Mouse (Mus musculus) left cerebral cortex, postnatal 36 days (tissue): ENCODE measurements at regions not wholly inside any gene's neighbourhood (a gene's known extent, or its start where the extent isn't known, plus 50 kb on each side); places are given as distances from the start of the nearest gene placed in this dataset.
A peak's percentile ranks its signal among the peaks of the same experiment; 100 is the strongest.

ENCODE experiments used
- DNase-seq, 2 experiments: peaks; one replicate each; pipeline ENCODE4 v3.0.0; 2021 to 2022; ENCODE audit warnings: low spot score in 2 of 2, mixed read lengths in 1 of 2
- intact Hi-C: fragments of 180-260 bp; cut with DNase I; formaldehyde crosslinking; loops from one replicate; pipeline ENCODE4 v1.15.1; 2025

DNA sequence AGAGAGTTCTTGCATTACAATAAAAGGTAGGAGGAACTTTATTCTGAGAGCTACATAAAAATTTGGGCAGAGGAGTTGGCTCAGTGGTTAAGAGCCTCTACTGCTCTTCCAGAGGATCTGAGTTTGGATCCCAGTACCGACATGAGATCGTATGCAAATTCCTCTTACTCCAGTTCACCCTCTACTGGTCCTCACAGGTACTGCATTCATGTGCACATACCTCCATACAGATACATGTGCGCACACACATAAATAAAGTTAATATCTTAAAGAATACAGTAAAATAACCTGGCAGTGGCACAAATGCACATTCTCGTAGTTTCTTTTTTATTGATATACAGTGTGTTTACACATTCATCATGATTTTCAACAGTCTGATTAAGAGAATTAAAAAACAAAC is 232.4 kb downstream of the Vps13c start:
- intact Hi-C loops: no loop called here
- no peak for DNase-seq

GRCm38 (mm10) chr9:68077329-68077728 is 237.1 kb downstream of the Vps13c start:
- DNase-seq: no peak
- intact Hi-C loops: no loop called here

GRCm38 (mm10) chr9:68083341-68083740 is 243.1 kb downstream of the Vps13c start:
- no peak for DNase-seq
- intact Hi-C loops: no loop called here

- no peak for DNase-seq
- intact Hi-C loops: no loop called here
These were observed 244.8 kb downstream of the Vps13c start for GRCm38 (mm10) chr9:68084966-68085365.

DNA sequence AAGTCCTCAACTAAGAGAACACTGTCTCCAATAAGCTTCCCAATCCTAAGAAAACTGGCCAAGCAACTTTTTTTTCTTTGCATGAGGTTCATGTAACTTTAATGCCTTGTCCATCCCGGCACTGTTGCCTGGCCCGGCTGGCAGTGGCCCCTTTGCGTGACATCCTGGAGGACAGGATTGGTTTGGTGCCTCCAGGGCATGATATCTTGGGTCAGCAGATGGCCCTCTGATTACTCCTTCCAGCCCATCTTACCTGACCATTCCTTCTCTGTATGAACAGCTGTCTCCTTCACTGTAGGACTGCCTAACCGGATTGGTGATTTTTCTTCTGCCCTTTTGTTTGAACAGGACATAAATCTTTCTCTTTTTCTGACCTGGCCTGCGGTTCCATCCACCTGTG is 254.4 kb downstream of the Vps13c start:
- DNase-seq: no peak
- intact Hi-C loops: loop anchor here (5.0 kb wide), 1 partner anchor 38 kb away; no protein-coding TSS in a partner anchor

- intact Hi-C loops: no loop called here
- DNase-seq: no peak
These were observed 269.6 kb downstream of the Vps13c start for GRCm38 (mm10) chr9:68109841-68110240.

GRCm38 (mm10) chr9:68115151-68115690 is 275.0 kb downstream of the Vps13c start:
- peak; percentile 22 to 23 for DNase-seq
- intact Hi-C loops: no loop called here

DNA sequence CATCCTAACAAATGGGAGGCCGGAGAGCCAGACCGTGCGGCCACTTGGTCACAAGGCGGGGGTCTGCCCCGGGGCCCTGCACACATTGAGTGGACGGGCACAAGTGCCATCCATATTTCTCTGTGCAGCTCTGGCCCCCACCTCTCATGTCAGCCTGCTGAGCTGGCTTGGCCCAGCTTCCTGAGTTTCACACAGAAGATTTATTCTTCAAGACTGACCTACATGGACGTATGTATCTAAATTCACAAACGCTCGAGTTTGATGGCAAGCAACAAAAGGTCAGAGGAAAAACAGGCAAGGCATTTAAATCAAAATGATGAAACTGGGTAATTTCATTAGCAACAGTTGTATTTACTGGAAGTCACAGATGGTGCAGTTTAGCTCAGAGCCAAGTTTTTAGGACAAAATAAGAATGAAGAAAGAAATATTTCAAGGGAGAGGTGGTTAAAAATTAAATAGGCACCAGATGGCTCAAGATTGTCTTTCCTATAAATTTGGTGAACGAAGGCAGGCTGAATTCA is 276.1 kb downstream of the Vps13c start:
- peak in 1 of 2 experiments; percentile 11 for DNase-seq

GRCm38 (mm10) chr9:68118266-68118665 is 278.1 kb downstream of the Vps13c start:
- no peak for DNase-seq
- intact Hi-C loops: no loop called here

More for the DNA sequence above, 276.1 kb downstream of the Vps13c start:
- intact Hi-C loops: no loop called here

GRCm38 (mm10) chr9:68122266-68122665 is 282.1 kb downstream of the Vps13c start:
- intact Hi-C loops: no loop called here
- no peak for DNase-seq

- intact Hi-C loops: loop anchor here (5.0 kb wide), 1 partner anchor 39 kb away; no protein-coding TSS in a partner anchor
- no peak for DNase-seq
These were observed 291.1 kb downstream of the Vps13c start for GRCm38 (mm10) chr9:68131263-68131662.

DNA sequence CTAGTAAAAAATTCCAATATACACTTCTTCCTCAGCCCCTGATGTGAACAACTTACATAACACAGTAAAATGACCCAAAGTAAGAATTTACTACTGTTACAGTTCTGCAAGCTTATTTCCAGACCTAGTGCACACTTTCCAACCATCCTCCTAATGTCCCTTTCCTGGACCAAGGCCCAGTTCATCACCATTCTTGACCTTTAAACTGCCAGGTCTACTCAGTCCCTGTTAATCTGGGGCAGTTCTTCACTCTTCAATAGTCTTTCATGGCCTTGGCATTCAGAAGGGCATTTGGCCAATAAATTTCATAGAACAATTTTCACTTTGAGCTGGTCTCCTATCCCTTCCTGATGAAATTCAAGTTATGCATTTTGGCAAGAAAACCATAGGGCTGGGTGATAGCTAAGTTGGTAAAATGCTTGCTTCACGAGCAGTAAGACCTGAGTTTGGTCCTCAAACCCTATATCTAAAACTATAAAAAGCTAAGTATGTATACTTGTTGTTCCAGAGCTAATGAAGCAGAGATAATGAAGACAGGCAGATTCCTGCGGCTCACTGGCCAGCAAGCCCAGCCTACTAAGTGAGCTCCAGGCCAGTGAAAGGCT is 295.4 kb downstream of the Vps13c start:
- intact Hi-C loops: no loop called here
- no peak for DNase-seq

DNA sequence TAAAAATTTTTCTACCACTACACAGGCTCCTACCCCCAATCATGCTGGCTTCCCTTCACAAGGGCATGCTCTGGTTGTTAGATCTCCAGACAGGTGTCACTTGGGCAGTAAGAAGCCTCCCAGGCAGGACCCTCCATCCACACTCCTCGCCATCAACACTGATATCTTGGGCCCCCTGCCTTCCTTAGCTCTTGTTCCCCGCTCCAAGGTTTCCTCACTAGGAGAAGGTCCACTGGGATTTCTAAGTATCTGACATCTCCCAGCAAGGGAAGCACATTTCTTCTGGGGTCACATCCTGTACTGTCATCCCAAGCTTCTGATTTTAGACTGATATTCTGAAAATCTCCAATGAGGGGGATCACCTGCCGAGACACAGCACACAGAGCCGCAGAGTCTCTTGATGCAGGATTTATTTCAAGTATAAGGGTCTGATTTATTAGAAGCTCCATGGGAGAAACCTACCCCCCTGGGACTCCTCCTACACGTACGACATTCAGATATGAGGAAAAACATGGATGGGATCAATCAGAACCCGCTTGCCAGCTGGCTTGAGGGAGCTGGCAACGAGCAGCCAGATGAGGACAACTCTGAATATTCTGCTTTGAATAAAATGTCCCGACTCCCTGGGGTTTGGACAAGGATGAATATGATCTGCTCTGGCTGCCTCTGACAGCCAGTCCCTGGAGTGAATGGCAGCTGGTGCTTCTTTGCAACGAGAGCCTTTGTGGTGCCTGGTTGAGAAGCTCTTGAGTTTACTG is 322.8 kb downstream of the Vps13c start:
- intact Hi-C loops: no loop called here
- DNase-seq: no peak

DNA sequence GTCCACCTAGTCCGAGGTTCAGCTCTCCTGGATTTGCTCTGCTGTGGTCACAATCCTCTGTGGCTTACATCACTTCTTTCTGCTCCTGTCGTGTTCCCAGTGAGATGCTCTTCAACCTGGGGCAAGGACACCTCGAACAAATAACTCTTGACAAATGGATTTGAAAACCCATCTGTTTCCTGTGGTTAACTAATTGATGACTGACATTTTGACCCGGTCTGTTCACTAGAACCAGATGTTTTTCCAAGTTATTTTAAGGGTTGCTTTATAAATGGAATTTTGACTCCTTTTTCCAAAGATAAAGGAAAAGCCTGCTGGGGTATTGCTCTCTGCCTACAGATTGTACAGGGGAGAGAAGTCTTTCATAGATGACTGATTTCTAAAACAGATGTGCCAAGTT is 326.4 kb downstream of the Vps13c start:
- no peak for DNase-seq
- intact Hi-C loops: no loop called here

GRCm38 (mm10) chr9:68188921-68189320 is 348.7 kb downstream of the Vps13c start:
- intact Hi-C loops: no loop called here
- DNase-seq: no peak

GRCm38 (mm10) chr9:68199831-68200230 is 359.6 kb downstream of the Vps13c start:
- no peak for DNase-seq
- intact Hi-C loops: no loop called here

GRCm38 (mm10) chr9:68201031-68201430 is 360.8 kb downstream of the Vps13c start:
- intact Hi-C loops: no loop called here
- no peak for DNase-seq

- no peak for DNase-seq
- intact Hi-C loops: no loop called here
These were observed 385.5 kb downstream of the Vps13c start for GRCm38 (mm10) chr9:68225694-68226093.

DNA sequence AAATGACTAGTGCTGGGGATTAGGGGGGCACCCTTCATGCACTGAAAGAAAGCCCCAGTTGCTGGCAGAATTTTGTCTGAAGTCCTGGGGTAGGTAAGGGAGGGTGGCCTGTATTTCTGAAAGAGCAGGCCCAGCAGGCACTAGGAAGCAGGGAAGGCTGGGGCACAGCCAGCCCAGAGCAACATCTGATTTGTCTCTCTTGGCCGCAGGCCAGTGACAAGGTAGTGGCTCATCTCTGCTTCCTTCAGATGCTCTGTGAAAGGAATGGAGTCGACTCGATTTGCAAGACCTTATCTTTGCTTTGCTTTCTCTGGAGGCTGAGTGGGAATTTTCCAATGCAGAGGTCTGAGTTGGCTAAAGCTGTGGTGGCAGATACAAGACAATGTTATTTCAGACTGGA is 390.9 kb downstream of the Vps13c start:
- DNase-seq: no peak

GRCm38 (mm10) chr9:68234979-68235649 is 394.9 kb downstream of the Vps13c start:
- DNase-seq: peak; percentile 6 to 7
- intact Hi-C loops: no loop called here

More for the DNA sequence above, 390.9 kb downstream of the Vps13c start:
- intact Hi-C loops: no loop called here
